Mouse (Mus musculus): ENCODE data around the gene Ugt1a2. TPM values are rescaled to one million over a fixed set of nuclear protein-coding genes. Genes with fewer than 3 reads are reported as not detected.

Ugt1a2 gene
- polyA plus RNA-seq, 1 experiment from 2014 or later, result 0.22 TPM

Other genes starting within 250 kb of the Ugt1a2 start
- 31.2 and 36.4 TPM in 2 replicates for gene Usp40, start 192.1 kb upstream of the Ugt1a2 start, polyA plus RNA-seq (2014; fragmentation: Nextera tagmentation; extraction: Ambion mirVana)
- gene Ugt1a10, start 145.2 kb upstream of the Ugt1a2 start, polyA plus RNA-seq (2014; fragmentation: Nextera tagmentation; extraction: Ambion mirVana), result not detected in 2 replicates
- not detected in 2 replicates for gene Ugt1a9, start 129.8 kb upstream of the Ugt1a2 start, polyA plus RNA-seq (2014; fragmentation: Nextera tagmentation; extraction: Ambion mirVana)
- gene Ugt1a8, start 112.8 kb upstream of the Ugt1a2 start, polyA plus RNA-seq (2014; fragmentation: Nextera tagmentation; extraction: Ambion mirVana), result not detected in 2 replicates
- 2.4 and 3.9 TPM in 2 replicates for gene Ugt1a7c, start 105.5 kb upstream of the Ugt1a2 start, polyA plus RNA-seq (2014; fragmentation: Nextera tagmentation; extraction: Ambion mirVana)
- 0.54 and 2.0 TPM in 2 replicates for gene Ugt1a6b, start 97.3 kb upstream of the Ugt1a2 start, polyA plus RNA-seq (2014; fragmentation: Nextera tagmentation; extraction: Ambion mirVana)
- 8.5 and 10.6 TPM in 2 replicates for gene Ugt1a6a, start 65.8 kb upstream of the Ugt1a2 start, polyA plus RNA-seq (2014; fragmentation: Nextera tagmentation; extraction: Ambion mirVana)
- gene Ugt1a5, start 34.6 kb upstream of the Ugt1a2 start, polyA plus RNA-seq (2014; fragmentation: Nextera tagmentation; extraction: Ambion mirVana), result not detected in 2 replicates
- 8.7 and 11.9 TPM in 2 replicates for gene Dnajb3, start 5.2 kb downstream of the Ugt1a2 start, polyA plus RNA-seq (2014; fragmentation: Nextera tagmentation; extraction: Ambion mirVana)
- 0.93 and 1.6 TPM in 2 replicates for gene Ugt1a1, start 11.4 kb downstream of the Ugt1a2 start, polyA plus RNA-seq (2014; fragmentation: Nextera tagmentation; extraction: Ambion mirVana)
- gene Mroh2a, start 26.4 kb downstream of the Ugt1a2 start, polyA plus RNA-seq (2014; fragmentation: Nextera tagmentation; extraction: Ambion mirVana), result 1.7 and 2.2 TPM in 2 replicates
- 110 and 137 TPM in 2 replicates for gene Hjurp, start 77.0 kb downstream of the Ugt1a2 start, polyA plus RNA-seq (2014; fragmentation: Nextera tagmentation; extraction: Ambion mirVana)
- 0.07 TPM in 1 of 2 replicates, not detected in the other for gene Trpm8, start 77.1 kb downstream of the Ugt1a2 start, polyA plus RNA-seq (2014; fragmentation: Nextera tagmentation; extraction: Ambion mirVana)
- 0.18 TPM in 1 of 2 replicates, not detected in the other for gene Spp2, start 206.4 kb downstream of the Ugt1a2 start, polyA plus RNA-seq (2014; fragmentation: Nextera tagmentation; extraction: Ambion mirVana)

All from embryonic facial prominence, embryonic 14.5 days (tissue).